Mouse (Mus musculus): ENCODE measurements around the gene Gucd1. TPM values are rescaled to one million over a fixed set of nuclear protein-coding genes. Genes with fewer than 3 reads are reported as not detected.
A peak's percentile ranks its signal among the peaks of the same experiment; 100 is the strongest.

The Gucd1 gene
- total and polyA plus RNA-seq, 2 experiments from 2014 or later = 28.0 to 113 TPM

- Histone ChIP-seq H3K4me3 (ENCODE audit: low read depth, low read length) (no peak overlapping the region), H3K9ac (replicated peaks; ENCODE audit: low read depth, low read length) (no peak overlapping the region), H3K27me3 (ENCODE audit: control insufficient read depth, insufficient read depth, low read length) (peaks cover 23% of the 10 kb centered on the region), H3K27ac (ENCODE audit: low read depth) (no peak overlapping the region), H3K9me3 (replicated peaks; ENCODE audit: control insufficient read depth, low read length) (no peaks in the 10 kb centered on the region), H3K4me2 (ENCODE audit: low read depth, low read length) (no peak overlapping the region), H3K36me3 (replicated peaks; ENCODE audit: control insufficient read depth, insufficient read depth, low read length) (no peaks in the 10 kb centered on the region), H3K4me1 (ENCODE audit: control insufficient read depth, insufficient read depth) (0 out of 2 replicates have a peak, but pooled peaks cover 12% of the 10 kb centered on the region)
- 78% methylated on average over 8 of the region's 8 CpGs for WGBS
- ATAC-seq (ENCODE audit: insufficient read depth, low read depth) = no peak
- no peak for DNase-seq (ENCODE audit: low spot score)
- TF ChIP-seq CTCF (IDR thresholded peaks at IDR 0.05; ENCODE audit: low read depth) = no peak
- no peak for TF ChIP-seq EP300 (IDR thresholded peaks at IDR 0.05; ENCODE audit: low read depth)
Measured at GRCm38 (mm10) chr10:75562596-75562995, 44.8 kb upstream of the Gucd1 start.

GRCm38 (mm10) chr10:75561071-75561654 lies 43.4 kb upstream of the Gucd1 start, which contains the start of gene Ggt1:
Gene Ggt1, plus strand, starts transcription at chr10:75561604.
- H3K27me3 ChIP-seq (ENCODE audit: control insufficient read depth, insufficient read depth, low read length) = peaks cover 23% of the 10 kb centered on the region

GRCm38 (mm10) chr10:75560549-75560899 lies 42.8 kb upstream of the Gucd1 start:
- 30% methylated on average over 6 of the region's 6 CpGs for WGBS
- Histone ChIP-seq H3K4me3 (ENCODE audit: low read depth, low read length) (peak overlapping the region; percentile 60), H3K36me3 (replicated peaks; ENCODE audit: control insufficient read depth, insufficient read depth, low read length) (no peaks in the 10 kb centered on the region), H3K9ac (replicated peaks; ENCODE audit: low read depth, low read length) (peak overlapping the region; percentile 56), H3K27ac (ENCODE audit: low read depth) (no peak overlapping the region), H3K9me3 (replicated peaks; ENCODE audit: control insufficient read depth, low read length) (no peaks in the 10 kb centered on the region), H3K4me2 (ENCODE audit: low read depth, low read length) (peak overlapping the region; percentile 99), H3K27me3 (ENCODE audit: control insufficient read depth, insufficient read depth, low read length) (peaks cover 23% of the 10 kb centered on the region), H3K4me1 (ENCODE audit: control insufficient read depth, insufficient read depth) (peaks cover 26% of the 10 kb centered on the region)
- DNase-seq (ENCODE audit: low spot score) (no peak), ATAC-seq (ENCODE audit: insufficient read depth, low read depth) (0 out of 2 replicates have a peak, but pooled peaks have one; percentile 1)
- TF ChIP-seq CTCF (IDR thresholded peaks at IDR 0.05; ENCODE audit: low read depth) (no peak), EP300 (IDR thresholded peaks at IDR 0.05; ENCODE audit: low read depth) (no peak)

More at GRCm38 (mm10) chr10:75561071-75561654, 43.4 kb upstream of the Gucd1 start, which contains the start of gene Ggt1:
- WGBS = 64% methylated on average over 10 of the region's 10 CpGs
- TF ChIP-seq CTCF (IDR thresholded peaks at IDR 0.05; ENCODE audit: low read depth) (no peak), EP300 (IDR thresholded peaks at IDR 0.05; ENCODE audit: low read depth) (no peak)
- Histone ChIP-seq H3K4me1 (ENCODE audit: control insufficient read depth, insufficient read depth) (peaks cover 21% of the 10 kb centered on the region), H3K4me3 (ENCODE audit: low read depth, low read length) (peak within 1 kb of the TSS; percentile 60), H3K4me2 (ENCODE audit: low read depth, low read length) (peak within 1 kb of the TSS; percentile 99), H3K36me3 (replicated peaks; ENCODE audit: control insufficient read depth, insufficient read depth, low read length) (no peaks in the 10 kb centered on the region), H3K9ac (replicated peaks; ENCODE audit: low read depth, low read length) (peak within 1 kb of the TSS; percentile 56; the same call in 1 of the 2 replicates), H3K9me3 (replicated peaks; ENCODE audit: control insufficient read depth, low read length) (no peaks in the 10 kb centered on the region), H3K27ac (ENCODE audit: low read depth) (no peak within 1 kb of the TSS)
- ATAC-seq (ENCODE audit: insufficient read depth, low read depth) = no peak
- DNase-seq (ENCODE audit: low spot score) = no peak

DNA sequence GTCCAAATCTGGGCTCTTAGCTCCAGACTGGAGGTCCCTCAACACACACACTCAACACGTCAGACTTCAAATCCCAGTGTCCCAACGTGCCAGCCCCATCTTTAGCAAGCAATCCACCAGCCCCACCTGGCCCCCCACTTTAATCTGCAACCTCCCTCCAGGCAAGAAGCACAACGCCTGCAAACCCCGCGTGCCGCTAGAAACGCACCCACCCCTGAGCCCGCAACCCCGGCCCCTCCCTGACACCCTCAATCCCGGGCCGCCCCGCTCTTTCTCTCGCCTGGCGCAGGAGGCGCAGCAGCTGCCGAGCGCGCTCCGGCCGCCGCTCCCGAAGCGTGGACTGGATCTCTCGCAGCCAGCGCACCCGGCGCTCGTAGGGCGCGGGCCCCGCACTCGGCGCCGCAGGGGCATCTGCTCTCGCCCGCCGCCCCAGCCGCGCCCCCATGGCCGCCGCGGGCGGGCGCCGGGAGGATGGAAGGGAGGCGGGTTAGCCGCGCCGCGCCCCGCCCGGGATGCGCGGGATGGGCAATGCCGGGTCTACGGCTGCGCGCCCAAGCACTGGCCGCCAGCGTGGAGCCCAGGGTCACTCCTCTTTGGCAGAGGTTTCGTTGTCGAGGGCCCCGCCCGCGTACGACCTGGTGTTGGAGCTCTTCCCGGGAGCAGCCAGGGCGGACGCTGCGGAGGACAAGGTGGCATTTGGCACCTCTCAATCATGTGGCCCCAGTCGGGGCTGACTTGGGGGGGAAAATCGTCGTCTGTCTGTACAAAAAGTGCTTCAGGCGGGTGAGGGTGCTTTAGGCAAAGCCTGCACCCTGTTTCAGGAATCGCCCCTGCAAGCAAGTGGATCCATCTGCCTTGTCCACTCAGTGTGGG lies 42.1 kb upstream of the Gucd1 start, which contains the start of gene Lrrc75b:
Gene Lrrc75b, minus strand, starts transcription at position 655 of the 873 bp plus-strand sequence.
- H3K27ac ChIP-seq (ENCODE audit: low read depth) = no peak within 1 kb of the TSS; the same call in 1 of the 2 replicates
- peak; percentile 29 for DNase-seq (ENCODE audit: low spot score)
- peaks cover 23% of the 10 kb centered on the region for H3K27me3 ChIP-seq (ENCODE audit: control insufficient read depth, insufficient read depth, low read length)

DNA sequence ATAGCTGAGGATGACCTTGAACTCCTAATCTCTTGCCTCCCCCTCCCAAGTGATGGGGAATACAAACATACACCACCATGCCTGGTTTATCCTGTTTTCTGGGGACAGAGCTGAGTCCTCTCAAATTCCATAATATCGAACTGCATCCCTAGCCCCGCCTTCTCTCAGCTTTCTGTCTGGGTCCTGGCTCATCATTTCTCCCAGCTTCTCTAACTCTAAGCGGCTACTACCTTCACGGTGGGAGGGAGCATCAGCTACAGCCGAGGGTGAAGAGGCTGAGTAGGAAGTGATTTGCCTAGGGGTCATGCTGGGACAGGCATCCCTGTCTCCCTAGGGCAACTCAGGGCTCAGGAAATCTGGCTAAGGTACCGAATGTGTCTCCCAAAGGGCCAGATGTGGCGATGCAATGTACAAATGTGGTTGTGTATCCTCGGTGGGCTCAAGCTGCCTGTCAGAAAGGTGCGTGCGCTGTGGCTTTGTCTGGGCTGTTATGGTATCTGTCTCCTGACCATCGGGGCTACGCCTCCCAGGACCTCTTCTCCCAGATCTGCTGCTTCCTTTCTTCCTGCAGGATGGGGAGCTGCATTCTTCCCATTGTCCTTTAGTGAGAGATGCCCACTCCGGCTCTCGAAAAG lies 41.4 kb upstream of the Gucd1 start:
- peak overlapping the region; percentile 60 for H3K4me3 ChIP-seq (ENCODE audit: low read depth, low read length)
- no peak for ATAC-seq (ENCODE audit: insufficient read depth, low read depth)
- no peak overlapping the region for H3K27ac ChIP-seq (ENCODE audit: low read depth)
- TF ChIP-seq EP300 (IDR thresholded peaks at IDR 0.05; ENCODE audit: low read depth) (no peak), CTCF (IDR thresholded peaks at IDR 0.05; ENCODE audit: low read depth) (no peak)
- H3K9me3 ChIP-seq (replicated peaks; ENCODE audit: control insufficient read depth, low read length) = no peaks in the 10 kb centered on the region
- 9% methylated on average over 14 of the region's 14 CpGs for whole genome bisulfite sequencing
- no peaks in the 10 kb centered on the region for H3K36me3 ChIP-seq (replicated peaks; ENCODE audit: control insufficient read depth, insufficient read depth, low read length)
- peaks cover 26% of the 10 kb centered on the region for H3K4me1 ChIP-seq (ENCODE audit: control insufficient read depth, insufficient read depth)
- 0 out of 2 replicates have a peak overlapping the region, but pooled peaks have one; percentile 56 for H3K9ac ChIP-seq (replicated peaks; ENCODE audit: low read depth, low read length)
- peak overlapping the region; percentile 99 for H3K4me2 ChIP-seq (ENCODE audit: low read depth, low read length)
- DNase-seq (ENCODE audit: low spot score) = no peak
- peaks cover 23% of the 10 kb centered on the region for H3K27me3 ChIP-seq (ENCODE audit: control insufficient read depth, insufficient read depth, low read length)

More for the DNA sequence above, 42.1 kb upstream of the Gucd1 start, which contains the start of gene Lrrc75b:
- ATAC-seq (ENCODE audit: insufficient read depth, low read depth) = peak; percentile 73
- H3K4me2 ChIP-seq (ENCODE audit: low read depth, low read length) = peak within 1 kb of the TSS; percentile 99
- H3K4me1 ChIP-seq (ENCODE audit: control insufficient read depth, insufficient read depth) = peaks cover 26% of the 10 kb centered on the region
- TF ChIP-seq CTCF (IDR thresholded peaks at IDR 0.05; ENCODE audit: low read depth) (no peak), EP300 (IDR thresholded peaks at IDR 0.05; ENCODE audit: low read depth) (no peak)
- H3K36me3 ChIP-seq (replicated peaks; ENCODE audit: control insufficient read depth, insufficient read depth, low read length) = no peaks in the 10 kb centered on the region
- WGBS = under 1% methylated on average over 60 of the region's 75 CpGs
- peak within 1 kb of the TSS; percentile 60 for H3K4me3 ChIP-seq (ENCODE audit: low read depth, low read length)
- H3K9ac ChIP-seq (replicated peaks; ENCODE audit: low read depth, low read length) = peak within 1 kb of the TSS; percentile 56
- no peaks in the 10 kb centered on the region for H3K9me3 ChIP-seq (replicated peaks; ENCODE audit: control insufficient read depth, low read length)

All from heart, postnatal 0 days (tissue).